Mouse (Mus musculus) liver, adult 2 months (tissue): ENCODE data around the gene Glt6d1.

Experiments used
- CTCF ChIP-seq: fragments of 200-500 bp; IDR thresholded peaks from 2 replicates; pipeline ENCODE4 v1.5.1; 2011; ENCODE audit warnings: low read depth, low read length, control low read depth
- POLR2A ChIP-seq: fragments of 200-500 bp; IDR thresholded peaks from 2 replicates; pipeline ENCODE4 v1.6.1; 2011; ENCODE audit warnings: low read length, control low read depth; ENCODE audit not compliant: insufficient read depth; ENCODE audit errors: extremely low read depth

- TF ChIP-seq CTCF (no peak), POLR2A (no peak)
Measured at GRCm38 (mm10) chr2:25865412-25865811, 49.8 kb upstream of the Glt6d1 start.
